Mouse (Mus musculus): Measurements from ENCODE around the gene Bin2. TPM values are rescaled to one million over a fixed set of nuclear protein-coding genes. Genes with fewer than 3 reads are reported as not detected.

Gene Bin2
- polyA plus RNA-seq, 1 experiment from 2014 or later: 2.1 TPM

DNA sequence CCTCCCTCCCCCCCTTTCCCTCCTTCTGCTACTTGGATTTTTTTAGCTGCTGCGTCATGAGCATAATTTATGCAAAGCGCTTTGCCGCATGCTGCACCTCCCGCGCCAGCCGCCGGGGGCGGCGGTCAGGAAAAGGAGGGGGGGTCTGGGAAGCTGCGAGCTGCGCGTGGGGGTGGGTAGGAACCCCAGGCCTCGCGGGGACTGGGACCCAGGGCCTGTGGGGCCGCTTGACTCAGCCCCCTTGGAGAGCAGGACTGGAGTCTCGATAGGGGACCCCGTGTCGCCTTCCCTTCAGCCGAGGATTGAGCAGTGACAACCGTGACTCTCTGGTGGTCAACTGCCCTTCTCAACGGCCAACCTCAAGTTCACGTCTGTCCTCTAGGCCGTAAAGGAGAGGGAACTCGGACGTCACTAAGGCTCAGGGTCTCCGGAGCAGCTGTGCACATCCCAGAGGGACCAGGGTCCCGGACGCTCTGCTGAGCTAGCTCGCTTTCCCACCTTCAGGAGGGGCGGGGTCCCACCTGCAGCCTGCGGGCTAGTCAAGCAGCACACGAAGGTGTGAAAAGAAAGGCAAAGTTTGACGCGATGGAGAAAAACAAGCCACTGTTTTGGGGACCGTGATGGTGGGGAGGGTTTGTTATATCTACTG, 69.2 kb downstream of the Bin2 start:
- Histone ChIP-seq H3K4me1 (ENCODE audit: control insufficient read depth, insufficient read depth, low read length) (no peaks in the 10 kb centered on the region; the same call in 1 of the 2 replicates), H3K27me3 (ENCODE audit: control insufficient read depth, insufficient read depth, low read length) (peaks cover 14% of the 10 kb centered on the region), H3K9ac (replicated peaks; ENCODE audit: low read length) (peak overlapping the region; percentile 84), H3K4me3 (ENCODE audit: low read depth, low read length) (peak overlapping the region; percentile 77), H3K9me3 (replicated peaks; ENCODE audit: control insufficient read depth, low read length) (no peaks in the 10 kb centered on the region), H3K4me2 (ENCODE audit: low read depth, low read length) (peak overlapping the region; percentile 92), H3K27ac (replicated peaks; ENCODE audit: low read depth, low read length) (no peak overlapping the region), H3K36me3 (replicated peaks; ENCODE audit: control insufficient read depth, insufficient read depth, low read depth, low read length) (no peaks in the 10 kb centered on the region)
- ATAC-seq (replicated peaks; ENCODE audit: insufficient number of reproducible peaks, low FRiP score, low TSS enrichment, low read depth) (peak; percentile 49; the same call in 1 of the 2 replicates), DNase-seq (ENCODE audit: low spot score) (peak; percentile 83)
- WGBS: under 1% methylated on average over 27 of the region's 35 CpGs

DNA sequence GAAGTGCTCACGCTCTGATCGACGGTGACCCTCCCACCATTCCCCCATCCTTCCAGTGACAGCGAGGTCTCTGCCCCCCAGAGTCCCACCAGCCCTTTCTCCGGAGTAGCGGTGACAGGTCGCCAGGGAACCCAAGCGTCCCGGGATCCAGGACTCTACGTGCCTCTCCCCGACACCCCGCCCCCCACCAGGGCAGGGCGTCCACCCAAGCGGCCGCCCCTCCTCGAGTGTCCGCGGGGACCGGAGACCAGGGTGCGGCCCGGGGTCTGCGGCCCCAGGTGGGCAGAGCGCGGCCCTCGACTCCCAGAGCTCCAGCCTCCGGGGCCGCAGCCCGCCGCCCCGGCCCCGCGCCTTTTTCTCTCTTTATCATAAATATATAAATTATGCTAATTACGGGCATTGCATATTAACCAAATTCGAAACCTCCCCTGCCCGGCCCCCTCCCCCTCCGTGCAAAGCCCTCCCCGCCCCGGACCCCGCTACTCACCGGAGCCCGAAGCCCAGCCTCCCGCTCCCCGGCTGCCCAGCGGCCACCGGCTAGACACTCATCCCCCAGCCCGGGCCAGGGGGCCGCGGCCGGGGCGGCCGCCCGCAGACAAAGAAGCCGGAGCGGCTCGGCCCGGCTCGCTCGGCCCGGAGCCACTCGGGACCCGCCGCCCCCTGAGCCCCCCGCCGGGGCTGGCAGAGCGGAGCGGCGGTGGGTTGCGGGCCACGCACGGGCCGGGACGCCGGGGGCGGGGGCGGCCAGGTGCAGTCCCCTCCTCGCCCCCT, 69.9 kb downstream of the Bin2 start, which contains the start of gene Pou6f1:
Pou6f1 (minus strand) TSS at position 709 of the 771 bp plus-strand sequence.
- DNase-seq (ENCODE audit: low spot score): peak; percentile 34
- WGBS: under 1% methylated on average over 72 of the region's 76 CpGs

DNA sequence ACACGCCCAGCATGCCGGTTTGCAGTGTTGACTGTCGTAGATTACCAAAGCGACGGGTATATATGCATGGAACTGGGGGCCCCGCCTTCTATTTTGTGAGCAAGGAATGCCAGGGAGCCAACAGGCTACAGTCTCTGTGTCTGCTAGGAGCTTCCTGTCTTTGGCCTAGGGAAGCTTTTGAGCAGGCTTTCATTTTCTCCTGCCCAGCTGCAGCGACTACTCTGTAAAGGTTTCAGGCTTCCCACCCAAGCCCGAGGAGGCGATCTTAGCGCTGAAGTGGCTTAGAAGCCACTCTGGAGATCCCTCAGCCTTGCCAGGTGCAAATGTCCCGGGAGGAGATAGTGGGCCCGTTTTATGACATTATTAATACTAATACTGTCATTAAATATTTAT, 70.5 kb downstream of the Bin2 start:
- Histone ChIP-seq H3K27me3 (ENCODE audit: control insufficient read depth, insufficient read depth, low read length) (peaks cover 14% of the 10 kb centered on the region), H3K4me3 (ENCODE audit: low read depth, low read length) (peak overlapping the region; percentile 77), H3K4me2 (ENCODE audit: low read depth, low read length) (peak overlapping the region; percentile 92), H3K9me3 (replicated peaks; ENCODE audit: control insufficient read depth, low read length) (no peaks in the 10 kb centered on the region), H3K27ac (replicated peaks; ENCODE audit: low read depth, low read length) (no peak overlapping the region), H3K36me3 (replicated peaks; ENCODE audit: control insufficient read depth, insufficient read depth, low read depth, low read length) (no peaks in the 10 kb centered on the region), H3K9ac (replicated peaks; ENCODE audit: low read length) (peak overlapping the region; percentile 84), H3K4me1 (ENCODE audit: control insufficient read depth, insufficient read depth, low read length) (no peaks in the 10 kb centered on the region; the same call in 1 of the 2 replicates)
- 3% methylated on average over 12 of the region's 12 CpGs for WGBS
- DNase-seq (ENCODE audit: low spot score): peak; percentile 38
- ATAC-seq (replicated peaks; ENCODE audit: insufficient number of reproducible peaks, low FRiP score, low TSS enrichment, low read depth): no peak

More for the DNA sequence above, 69.9 kb downstream of the Bin2 start, which contains the start of gene Pou6f1:
- peak within 1 kb of the TSS; percentile 77 for H3K4me3 ChIP-seq (ENCODE audit: low read depth, low read length)
- no peaks in the 10 kb centered on the region for H3K36me3 ChIP-seq (replicated peaks; ENCODE audit: control insufficient read depth, insufficient read depth, low read depth, low read length)
- no peaks in the 10 kb centered on the region; the same call in 1 of the 2 replicates for H3K4me1 ChIP-seq (ENCODE audit: control insufficient read depth, insufficient read depth, low read length)
- ATAC-seq (replicated peaks; ENCODE audit: insufficient number of reproducible peaks, low FRiP score, low TSS enrichment, low read depth): peak; percentile 71
- H3K27me3 ChIP-seq (ENCODE audit: control insufficient read depth, insufficient read depth, low read length): peaks cover 14% of the 10 kb centered on the region
- peak within 1 kb of the TSS; percentile 84 for H3K9ac ChIP-seq (replicated peaks; ENCODE audit: low read length)
- no peaks in the 10 kb centered on the region for H3K9me3 ChIP-seq (replicated peaks; ENCODE audit: control insufficient read depth, low read length)
- H3K4me2 ChIP-seq (ENCODE audit: low read depth, low read length): peak within 1 kb of the TSS; percentile 92
- H3K27ac ChIP-seq (replicated peaks; ENCODE audit: low read depth, low read length): no peak within 1 kb of the TSS

DNA sequence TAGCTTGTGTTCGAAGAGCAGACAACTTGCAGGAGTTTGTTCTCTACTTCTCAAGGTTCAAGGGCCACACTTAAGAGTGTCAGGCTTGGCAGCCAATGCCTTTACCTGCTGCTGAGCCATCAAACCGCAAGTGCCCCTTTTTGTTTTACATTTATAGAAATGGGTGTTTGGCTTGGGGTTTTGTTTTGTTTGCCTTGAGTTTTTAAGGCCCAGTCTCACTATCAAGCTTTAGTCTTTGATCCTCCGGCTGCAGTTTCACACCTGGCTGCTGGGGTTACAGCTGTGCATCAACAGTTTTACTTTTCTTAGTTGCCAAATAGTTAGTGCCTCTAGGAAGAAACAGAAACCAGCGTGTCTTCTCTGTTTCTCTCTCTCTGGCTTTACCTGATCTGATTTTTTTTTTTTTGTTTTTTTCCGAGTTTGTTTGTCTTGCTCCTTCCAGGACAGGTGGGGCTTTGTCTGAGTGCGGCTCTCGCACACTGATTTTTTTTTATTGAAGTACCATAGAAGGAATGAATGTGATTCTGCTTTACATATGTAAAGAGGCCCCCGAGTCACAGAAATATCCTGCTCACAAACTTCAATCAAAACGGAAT, 71.0 kb downstream of the Bin2 start:
- ATAC-seq (replicated peaks; ENCODE audit: insufficient number of reproducible peaks, low FRiP score, low TSS enrichment, low read depth) (no peak), DNase-seq (ENCODE audit: low spot score) (peak; percentile 11)
- H3K27me3 ChIP-seq (ENCODE audit: control insufficient read depth, insufficient read depth, low read length): peaks cover 14% of the 10 kb centered on the region
- H3K27ac ChIP-seq (replicated peaks; ENCODE audit: low read depth, low read length): no peak overlapping the region
- H3K4me2 ChIP-seq (ENCODE audit: low read depth, low read length): peak overlapping the region; percentile 92
- no peaks in the 10 kb centered on the region; the same call in 1 of the 2 replicates for H3K4me1 ChIP-seq (ENCODE audit: control insufficient read depth, insufficient read depth, low read length)
- H3K36me3 ChIP-seq (replicated peaks; ENCODE audit: control insufficient read depth, insufficient read depth, low read depth, low read length): no peaks in the 10 kb centered on the region
- no peaks in the 10 kb centered on the region for H3K9me3 ChIP-seq (replicated peaks; ENCODE audit: control insufficient read depth, low read length)
- no peak overlapping the region for H3K9ac ChIP-seq (replicated peaks; ENCODE audit: low read length)
- whole genome bisulfite sequencing: 28% methylated on average over 9 of the region's 9 CpGs
- peak overlapping the region; percentile 77 for H3K4me3 ChIP-seq (ENCODE audit: low read depth, low read length)

DNA sequence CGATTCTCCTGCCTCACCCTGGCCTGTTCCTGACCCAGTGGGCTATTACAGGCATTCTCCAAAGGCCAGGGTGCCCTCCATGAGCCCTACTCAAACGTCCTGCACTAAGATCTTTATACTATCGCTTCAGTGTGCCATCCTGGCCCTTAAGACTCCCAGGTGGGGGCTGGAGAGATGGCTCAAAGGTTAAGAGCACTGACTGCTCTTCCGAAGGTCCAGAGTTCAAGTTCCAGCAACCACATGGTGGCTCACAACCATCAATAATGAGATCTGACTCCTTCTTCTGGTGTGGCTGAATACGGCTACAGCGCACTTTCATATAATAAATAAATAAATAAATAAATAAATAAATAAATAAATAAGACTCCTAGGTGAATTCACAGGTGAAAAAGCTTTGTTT, 76.5 kb downstream of the Bin2 start:
- Histone ChIP-seq H3K4me2 (ENCODE audit: low read depth, low read length) (no peak overlapping the region), H3K9ac (replicated peaks; ENCODE audit: low read length) (no peak overlapping the region), H3K4me1 (ENCODE audit: control insufficient read depth, insufficient read depth, low read length) (no peaks in the 10 kb centered on the region), H3K9me3 (replicated peaks; ENCODE audit: control insufficient read depth, low read length) (no peaks in the 10 kb centered on the region), H3K36me3 (replicated peaks; ENCODE audit: control insufficient read depth, insufficient read depth, low read depth, low read length) (no peaks in the 10 kb centered on the region), H3K27ac (replicated peaks; ENCODE audit: low read depth, low read length) (no peak overlapping the region), H3K27me3 (ENCODE audit: control insufficient read depth, insufficient read depth, low read length) (no peaks in the 10 kb centered on the region), H3K4me3 (ENCODE audit: low read depth, low read length) (no peak overlapping the region)
- DNase-seq (ENCODE audit: low spot score): no peak
- WGBS: 76% methylated on average over 6 of the region's 6 CpGs
- ATAC-seq (replicated peaks; ENCODE audit: insufficient number of reproducible peaks, low FRiP score, low TSS enrichment, low read depth): no peak

Small RNA genes lying within 50 kb of the gene (microRNA-seq; reads per million reads assigned to microRNA genes)
- gene Mir6961 (ENCODE audit: borderline number of aligned reads): not detected

Other genes starting within 250 kb of the Bin2 start
- 0.08 and 0.14 TPM in 2 replicates for gene Gm5475, start 247.4 kb downstream of the Bin2 start, polyA plus RNA-seq (2014; fragmentation: Nextera tagmentation; extraction: Ambion mirVana)
- 18.3 and 18.8 TPM in 2 replicates for gene Slc11a2, start 244.5 kb downstream of the Bin2 start, polyA plus RNA-seq (2014; fragmentation: Nextera tagmentation; extraction: Ambion mirVana)
- gene Letmd1, start 200.5 kb downstream of the Bin2 start, polyA plus RNA-seq (2014; fragmentation: Nextera tagmentation; extraction: Ambion mirVana): 37.2 and 40.1 TPM in 2 replicates
- 23.0 and 24.8 TPM in 2 replicates for gene Csrnp2, start 174.1 kb downstream of the Bin2 start, polyA plus RNA-seq (2014; fragmentation: Nextera tagmentation; extraction: Ambion mirVana)
- gene Tfcp2, start 117.5 kb downstream of the Bin2 start, polyA plus RNA-seq (2014; fragmentation: Nextera tagmentation; extraction: Ambion mirVana): 25.3 and 27.2 TPM in 2 replicates
- 5.9 TPM in 2 replicates for gene Pou6f1, start 69.6 kb downstream of the Bin2 start, polyA plus RNA-seq (2014; fragmentation: Nextera tagmentation; extraction: Ambion mirVana)
- gene Dazap2, start 54.2 kb downstream of the Bin2 start, polyA plus RNA-seq (2014; fragmentation: Nextera tagmentation; extraction: Ambion mirVana): 210 and 213 TPM in 2 replicates
- 4.0 and 5.4 TPM in 2 replicates for gene Smagp, start 32.6 kb downstream of the Bin2 start, polyA plus RNA-seq (2014; fragmentation: Nextera tagmentation; extraction: Ambion mirVana)
- gene Cela1, start 18.4 kb upstream of the Bin2 start, polyA plus RNA-seq (2014; fragmentation: Nextera tagmentation; extraction: Ambion mirVana): 1.00 and 3.4 TPM in 2 replicates
- gene Galnt6, start 59.8 kb upstream of the Bin2 start, polyA plus RNA-seq (2014; fragmentation: Nextera tagmentation; extraction: Ambion mirVana): 0.08 and 0.20 TPM in 2 replicates
- gene Slc4a8, start 92.2 kb upstream of the Bin2 start, polyA plus RNA-seq (2014; fragmentation: Nextera tagmentation; extraction: Ambion mirVana): 5.7 and 7.7 TPM in 2 replicates
- 5.6 and 8.2 TPM in 2 replicates for gene Scn8a, start 200.3 kb upstream of the Bin2 start, polyA plus RNA-seq (2014; fragmentation: Nextera tagmentation; extraction: Ambion mirVana)

Data from embryonic facial prominence, embryonic 11.5 days (tissue).